Mouse (Mus musculus) megakaryocyte, embryonic 14.5 days (primary cell): ENCODE results near the gene Tom1l2.

ENCODE experiments used
- FLI1 ChIP-seq: IDR thresholded peaks from 2 replicates; pipeline ENCODE4 v1.6.1; 2012; ENCODE audit warnings: low read length, inconsistent platforms, mixed read lengths
- GATA1 ChIP-seq: IDR thresholded peaks from 3 replicates; pipeline ENCODE4 v1.6.1; 2012; ENCODE audit warnings: mixed read lengths, low read length, inconsistent platforms, borderline replicate concordance

DNA sequence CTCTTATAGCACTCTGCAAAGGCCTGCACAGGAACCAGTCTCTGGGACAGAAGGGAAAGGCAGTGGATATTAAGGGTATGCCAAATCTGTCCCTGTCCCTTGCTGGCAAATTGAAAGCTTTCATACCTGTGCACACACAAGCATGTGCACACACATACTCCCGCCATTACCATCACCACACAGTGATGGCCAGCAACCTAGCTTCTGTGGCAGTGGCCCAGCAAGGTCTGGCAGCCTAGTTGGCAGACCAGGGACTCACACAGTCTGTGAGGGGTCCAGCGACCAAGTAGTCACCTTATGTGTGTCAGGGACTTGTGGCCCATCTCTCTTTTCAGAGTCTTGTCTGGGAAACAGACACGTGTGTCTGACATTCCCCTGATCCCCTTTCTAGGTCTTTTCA, 141.6 kb downstream of the Tom1l2 start:
- TF ChIP-seq GATA1 (no peak), FLI1 (no peak)
